Mouse (Mus musculus) forebrain, embryonic 11.5 days (tissue): ENCODE measurements around the gene Arhgef17. TPM values are rescaled to one million over a fixed set of nuclear protein-coding genes. Genes with fewer than 3 reads are reported as not detected.

ENCODE experiments used
- ATAC-seq: fragments of 200-750 bp; cut with Nextera tagmentation; replicated peaks from 2 replicates; pipeline ENCODE4 v1.8.0; 2017; ENCODE audit warnings: moderate TSS enrichment; ENCODE audit not compliant: low FRiP score
- DNase-seq: peaks from one replicate; pipeline ENCODE4 v3.0.0-alpha.2; 2017; ENCODE audit warnings: low spot score
- H3K27ac ChIP-seq: fragments of 300-500 bp; sonication (generic); 2 replicates; pipeline ENCODE4 v1.5.1; 2014; ENCODE audit warnings: low read depth, low read length
- H3K27me3 ChIP-seq: fragments of 300-500 bp; sonication (generic); 2 replicates; pipeline ENCODE4 v1.6.1; 2014; ENCODE audit warnings: mild to moderate bottlenecking, low read length, mixed read lengths; ENCODE audit not compliant: control insufficient read depth, insufficient read depth
- H3K36me3 ChIP-seq: fragments of 300-500 bp; sonication (generic); 2 replicates; pipeline ENCODE4 v1.6.1; 2014; ENCODE audit warnings: mild to moderate bottlenecking, low read length, moderate library complexity, mixed read lengths; ENCODE audit not compliant: control insufficient read depth, insufficient read depth
- H3K4me1 ChIP-seq: fragments of 300-500 bp; sonication (generic); replicated peaks from 2 replicates; pipeline ENCODE4 v1.6.1; 2014; ENCODE audit warnings: low read length, mixed read lengths; ENCODE audit not compliant: control insufficient read depth, insufficient read depth
- H3K4me2 ChIP-seq: fragments of 300-500 bp; sonication (generic); 2 replicates; pipeline ENCODE4 v1.6.1; 2014; ENCODE audit warnings: low read depth, mild to moderate bottlenecking, low read length, moderate library complexity, mixed read lengths; ENCODE audit not compliant: severe bottlenecking
- H3K4me3 ChIP-seq: fragments of 300-500 bp; sonication (generic); 2 replicates; pipeline ENCODE4 v1.5.1; 2014; ENCODE audit warnings: low read depth, low read length
- H3K9ac ChIP-seq: fragments of 300-500 bp; sonication (generic); 2 replicates; pipeline ENCODE4 v1.6.1; 2014; ENCODE audit warnings: low read length
- H3K9me3 ChIP-seq: fragments of 300-500 bp; sonication (generic); 2 replicates; pipeline ENCODE4 v1.6.1; 2016; ENCODE audit warnings: low read length, mixed read lengths; ENCODE audit not compliant: control insufficient read depth
- WGBS: fragments of 180-500 bp; shearing (Covaris S2); extraction: QIAGEN DNeasy Blood & Tissue Kit; methylation state at CpG from one replicate; pipeline ENCODE4 v1.1.7; 2014; 5-methylcytosine and 5-hydroxymethylcytosine counted together
- polyA plus RNA-seq: library from polyadenylated mRNA; unstranded; fragments of >200 nt; fragmentation: Nextera tagmentation; extraction: Ambion mirVana; gene quantifications from 2 replicates; pipeline ENCODE4 v1.2.1, GENCODE M21; 2014

Arhgef17 gene
- polyA plus RNA-seq, 1 experiment from 2014 or later = 10.1 TPM

DNA sequence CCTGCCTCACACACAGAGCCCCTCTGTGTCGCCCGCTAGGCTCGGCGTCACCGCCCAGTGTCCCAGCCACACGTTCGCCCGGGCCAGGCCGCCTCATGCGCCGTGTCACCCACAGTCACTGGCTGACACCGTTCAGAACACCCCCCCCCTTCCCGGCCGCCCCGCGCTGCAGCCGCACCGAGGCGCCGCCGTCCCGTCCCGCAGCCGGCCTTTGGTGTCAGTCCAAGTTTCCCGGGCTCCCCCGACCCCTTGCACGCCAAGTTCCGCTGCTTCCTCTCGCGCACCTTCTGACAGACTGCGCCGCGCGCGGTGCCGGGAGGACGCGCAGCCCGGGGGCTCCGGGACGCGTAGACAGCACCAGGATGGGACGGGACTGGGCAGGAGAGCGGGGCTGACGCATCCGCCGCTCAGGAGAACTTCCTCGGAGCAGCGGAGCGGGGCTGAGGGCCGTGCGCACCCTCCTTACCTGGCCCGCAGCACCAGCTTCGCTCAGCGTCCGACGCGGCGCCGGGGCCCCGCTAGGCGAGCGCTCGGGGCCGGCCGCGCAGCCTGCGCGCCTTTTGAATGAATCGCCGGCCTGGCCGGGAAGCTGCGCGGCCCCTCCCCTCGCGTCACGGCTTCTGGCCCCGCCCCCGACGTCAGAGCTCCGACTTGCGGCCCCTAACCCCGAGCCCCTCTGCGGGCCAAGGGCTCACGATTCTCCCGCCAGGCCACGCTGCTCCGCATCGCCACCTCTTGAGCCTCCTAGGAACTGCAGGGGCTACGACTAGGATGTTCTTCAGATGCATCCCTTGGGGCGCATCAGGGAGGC is 68.9 kb downstream of the Arhgef17 start, which contains the start of gene Relt:
Gene Relt (minus strand): TSS at position 619 of the 811 bp plus-strand sequence.
- H3K4me1 ChIP-seq = peaks cover 6% of the 10 kb centered on the region
- peak within 1 kb of the TSS; percentile 34; the same call in 1 of the 2 replicates for H3K27ac ChIP-seq
- peak within 1 kb of the TSS; percentile 98 for H3K4me2 ChIP-seq
- no peaks in the 10 kb centered on the region for H3K9me3 ChIP-seq
- DNase-seq = peak; percentile 99
- peak within 1 kb of the TSS; percentile 67 for H3K9ac ChIP-seq
- no peaks in the 10 kb centered on the region for H3K27me3 ChIP-seq
- peak within 1 kb of the TSS; percentile 56 for H3K4me3 ChIP-seq
- peak; percentile 94 for ATAC-seq
- WGBS = under 1% methylated on average over 82 of the region's 91 CpGs
- no peaks in the 10 kb centered on the region for H3K36me3 ChIP-seq

DNA sequence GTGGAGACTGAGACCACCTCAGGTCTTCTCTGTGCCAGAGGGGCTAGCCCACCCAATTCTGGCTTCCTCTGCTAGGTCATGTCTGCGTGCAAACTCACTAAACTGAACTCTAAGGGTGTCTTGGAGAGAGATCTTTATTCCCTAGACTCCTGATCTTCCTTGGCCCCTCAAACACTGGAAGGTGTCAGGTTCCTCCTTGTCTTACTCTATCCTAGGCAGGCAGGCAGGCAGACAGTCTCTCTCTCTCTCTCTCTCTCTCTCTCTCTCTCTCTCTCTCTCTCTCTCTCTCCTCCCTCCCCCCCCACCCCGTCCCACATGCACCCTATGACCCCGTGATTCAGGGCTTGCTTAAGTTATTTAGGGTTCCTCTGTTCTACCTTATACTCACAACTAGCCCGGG is 69.6 kb downstream of the Arhgef17 start:
- Histone ChIP-seq H3K27ac (no peak overlapping the region), H3K4me1 (peaks cover 6% of the 10 kb centered on the region), H3K4me3 (peak overlapping the region; percentile 56), H3K9ac (peak overlapping the region; percentile 67), H3K36me3 (no peaks in the 10 kb centered on the region), H3K9me3 (no peaks in the 10 kb centered on the region), H3K4me2 (peak overlapping the region; percentile 98), H3K27me3 (no peaks in the 10 kb centered on the region)
- no peak for ATAC-seq
- WGBS = 7% methylated on average over 4 of the region's 4 CpGs
- no peak for DNase-seq

DNA sequence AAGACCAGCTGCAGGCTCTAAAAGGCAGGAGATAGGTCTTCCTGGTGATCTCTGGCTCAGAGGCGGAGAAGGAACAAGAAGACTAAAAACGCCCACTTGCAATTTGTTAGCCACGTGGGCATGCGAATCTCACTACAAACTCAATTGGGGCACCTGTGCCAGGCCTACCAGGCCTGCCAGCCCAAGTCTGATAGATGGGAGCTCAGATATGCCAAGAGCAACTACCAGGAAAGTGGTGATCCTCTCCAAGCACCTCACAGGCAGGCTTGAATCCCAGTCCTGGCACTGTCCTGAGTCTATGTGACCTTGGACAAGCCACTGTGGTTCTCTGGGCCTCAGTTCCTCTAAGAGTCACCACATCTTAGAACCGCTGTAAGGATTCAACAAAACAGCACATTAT is 70.7 kb downstream of the Arhgef17 start:
- DNase-seq = no peak
- Histone ChIP-seq H3K9ac (no peak overlapping the region), H3K27me3 (no peaks in the 10 kb centered on the region), H3K4me2 (no peak overlapping the region), H3K36me3 (no peaks in the 10 kb centered on the region), H3K4me1 (peaks cover 6% of the 10 kb centered on the region), H3K4me3 (no peak overlapping the region), H3K9me3 (no peaks in the 10 kb centered on the region), H3K27ac (no peak overlapping the region)
- no peak for ATAC-seq
- WGBS = 87% methylated on average over 5 of the region's 5 CpGs

DNA sequence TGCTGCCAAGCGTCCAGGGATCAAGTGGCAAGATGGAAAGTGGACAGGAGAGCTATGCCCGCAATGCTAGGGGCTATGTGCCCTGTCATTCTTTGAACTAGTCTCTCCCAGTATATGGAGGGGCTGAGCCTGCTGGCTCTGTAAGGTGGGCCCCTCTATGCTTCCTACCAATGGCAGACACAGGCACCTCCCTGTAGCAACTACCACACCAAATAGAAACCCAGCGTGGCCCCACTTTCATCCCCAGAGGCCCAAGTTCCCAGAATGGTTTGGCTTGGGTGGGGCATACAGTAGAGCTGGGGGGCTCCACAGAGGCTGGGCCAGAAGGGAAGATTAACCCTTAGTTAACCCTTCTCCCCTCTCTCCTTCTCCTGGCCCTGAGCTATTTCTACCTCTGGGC is 71.5 kb downstream of the Arhgef17 start:
- Histone ChIP-seq H3K9me3 (no peaks in the 10 kb centered on the region), H3K27me3 (no peaks in the 10 kb centered on the region), H3K4me3 (no peak overlapping the region), H3K4me1 (peaks cover 6% of the 10 kb centered on the region), H3K9ac (no peak overlapping the region), H3K4me2 (no peak overlapping the region), H3K36me3 (no peaks in the 10 kb centered on the region), H3K27ac (no peak overlapping the region)
- ATAC-seq = no peak
- no peak for DNase-seq
- 83% methylated on average over 3 of the region's 3 CpGs for WGBS

DNA sequence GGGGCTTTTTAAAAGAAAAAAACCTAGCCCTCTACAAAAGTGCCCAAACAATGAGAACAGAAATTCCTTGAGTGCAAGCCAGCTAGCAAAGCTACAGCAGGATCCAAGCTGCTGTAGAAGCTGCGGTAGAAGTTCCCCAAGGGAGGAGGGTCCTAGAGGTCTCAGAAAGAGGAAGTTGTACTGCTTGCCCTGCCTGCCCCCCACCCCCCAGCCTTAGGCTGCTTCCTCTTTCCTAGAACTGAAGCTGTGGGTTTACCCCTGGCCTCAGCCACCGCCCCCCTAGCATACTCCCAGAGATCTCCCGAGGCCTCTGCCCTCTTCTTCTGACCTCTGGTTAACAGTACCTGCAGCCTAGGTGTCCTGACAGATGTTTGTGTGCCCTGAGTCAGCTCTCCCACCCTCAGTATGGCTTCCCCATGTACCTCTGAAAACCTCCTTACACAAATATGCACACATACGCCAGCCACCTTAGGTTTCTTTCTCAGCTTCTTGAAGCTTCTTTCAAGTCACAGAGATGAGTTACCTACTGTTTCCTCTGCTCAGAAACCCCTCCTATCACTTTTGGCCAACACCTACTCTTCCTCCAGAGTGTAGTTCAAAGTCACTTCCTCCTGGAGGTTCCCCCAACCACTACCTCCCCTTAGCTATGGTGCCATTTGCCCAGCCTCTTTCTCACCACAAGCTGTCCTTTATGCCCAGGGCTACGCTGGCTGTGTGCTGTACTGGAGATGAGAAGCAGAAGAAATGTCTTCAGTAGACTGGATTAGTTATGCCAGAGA is 75.9 kb downstream of the Arhgef17 start:
- Histone ChIP-seq H3K4me2 (no peak overlapping the region), H3K9me3 (no peaks in the 10 kb centered on the region), H3K27ac (no peak overlapping the region), H3K36me3 (no peaks in the 10 kb centered on the region), H3K4me3 (no peak overlapping the region), H3K9ac (no peak overlapping the region), H3K27me3 (no peaks in the 10 kb centered on the region), H3K4me1 (no peaks in the 10 kb centered on the region)
- WGBS = 75% methylated on average over 5 of the region's 5 CpGs
- no peak for ATAC-seq
- no peak for DNase-seq

DNA sequence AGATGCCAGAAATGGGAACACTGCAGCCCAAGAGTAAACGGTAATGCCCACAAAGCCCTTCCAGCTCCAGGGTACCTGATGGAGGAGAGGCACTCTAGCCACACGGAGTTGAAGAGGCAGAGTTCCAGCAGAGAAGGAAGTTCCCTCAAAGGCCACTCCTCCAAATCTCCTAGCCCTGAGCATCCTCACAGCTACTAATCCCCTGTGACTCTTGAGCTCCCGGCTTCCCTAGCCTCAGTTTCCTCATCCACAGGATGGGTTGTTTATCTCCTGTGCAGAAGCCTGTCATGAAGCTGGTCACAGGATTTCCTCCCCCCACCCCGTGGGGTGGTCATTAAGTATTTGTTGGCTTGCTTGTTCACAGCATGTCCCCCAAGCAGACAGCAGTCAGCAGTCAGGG is 76.6 kb downstream of the Arhgef17 start:
- Histone ChIP-seq H3K36me3 (no peaks in the 10 kb centered on the region), H3K27ac (no peak overlapping the region), H3K4me2 (no peak overlapping the region), H3K27me3 (no peaks in the 10 kb centered on the region), H3K4me3 (no peak overlapping the region), H3K9me3 (no peaks in the 10 kb centered on the region), H3K4me1 (no peaks in the 10 kb centered on the region), H3K9ac (no peak overlapping the region)
- ATAC-seq (no peak), DNase-seq (no peak)
- 49% methylated on average over 4 of the region's 4 CpGs for WGBS

DNA sequence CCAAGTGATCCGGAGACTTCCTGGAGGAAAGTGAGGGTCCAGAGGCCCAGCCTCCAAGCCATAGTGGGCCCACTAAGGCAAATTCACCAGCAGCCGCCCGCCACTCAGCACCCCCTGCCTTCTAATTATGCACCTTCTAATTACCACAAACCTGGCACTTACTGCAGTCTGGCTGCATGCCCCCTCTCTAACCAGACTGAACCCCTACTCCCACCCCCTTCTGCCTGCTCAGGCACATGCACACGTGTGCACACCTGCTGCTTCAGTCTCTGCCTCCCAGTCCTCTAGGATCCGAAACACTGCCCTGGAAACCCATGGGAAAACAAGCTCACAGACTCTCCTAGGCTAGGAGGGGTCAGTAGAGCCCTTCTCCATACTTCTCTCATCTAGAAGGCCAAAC is 77.0 kb downstream of the Arhgef17 start:
- 67% methylated on average over 5 of the region's 5 CpGs for WGBS
- Histone ChIP-seq H3K27me3 (no peaks in the 10 kb centered on the region), H3K27ac (no peak overlapping the region), H3K36me3 (no peaks in the 10 kb centered on the region), H3K4me3 (no peak overlapping the region), H3K9me3 (no peaks in the 10 kb centered on the region), H3K4me1 (no peaks in the 10 kb centered on the region), H3K4me2 (no peak overlapping the region), H3K9ac (no peak overlapping the region; the same call in 1 of the 2 replicates)
- no peak for DNase-seq
- no peak for ATAC-seq

DNA sequence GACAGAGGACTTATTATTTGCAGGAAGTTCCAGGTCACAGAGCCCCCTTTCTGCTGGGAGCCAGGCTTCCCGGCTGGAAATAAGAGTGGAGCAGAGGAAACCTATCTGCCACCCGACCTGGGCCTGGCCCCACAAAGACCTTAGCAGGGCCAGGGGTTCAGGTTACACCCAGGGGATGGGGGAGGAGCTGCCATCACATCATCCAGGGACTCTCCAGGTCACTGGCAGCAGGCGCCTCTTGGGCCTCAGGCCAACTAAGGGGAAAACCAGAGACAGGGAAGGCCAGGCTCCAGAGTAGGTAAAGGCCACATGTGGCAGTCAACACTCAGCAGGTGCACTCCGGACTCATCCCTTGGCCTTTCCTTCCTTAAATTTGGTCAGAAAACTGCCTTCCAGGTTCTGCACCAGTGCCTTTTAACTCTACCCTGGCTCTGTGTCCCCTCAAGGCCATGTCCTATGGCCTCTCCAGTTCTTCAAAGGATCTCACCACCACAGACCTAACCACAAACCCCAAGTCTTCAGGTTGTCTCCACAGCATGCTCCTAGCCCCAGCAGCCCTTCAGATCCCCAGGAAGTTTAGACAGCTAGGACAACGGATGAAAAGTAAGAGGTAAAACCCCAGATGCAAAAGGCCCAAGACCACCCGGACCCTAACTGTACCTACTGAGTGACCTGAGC is 77.6 kb downstream of the Arhgef17 start:
- Histone ChIP-seq H3K4me1 (no peaks in the 10 kb centered on the region), H3K27ac (no peak overlapping the region), H3K36me3 (no peaks in the 10 kb centered on the region), H3K4me3 (no peak overlapping the region), H3K9me3 (no peaks in the 10 kb centered on the region), H3K4me2 (no peak overlapping the region), H3K9ac (no peak overlapping the region), H3K27me3 (no peaks in the 10 kb centered on the region)
- 55% methylated on average over 6 of the region's 6 CpGs for WGBS
- ATAC-seq = no peak
- no peak for DNase-seq
